Mouse (Mus musculus) kidney, postnatal 0 days (tissue): ENCODE data around the gene Hdac1. TPM values are rescaled to one million over a fixed set of nuclear protein-coding genes. Genes with fewer than 3 reads are reported as not detected.

Experiments
- ATAC-seq: fragments of 200-750 bp; cut with Nextera tagmentation; replicated peaks from 2 replicates; pipeline ENCODE4 v1.8.0; 2017; ENCODE audit warnings: low read depth, moderate number of reproducible peaks, moderate TSS enrichment, moderate library complexity; ENCODE audit not compliant: low FRiP score
- DNase-seq: peaks from one replicate; pipeline ENCODE4 v3.0.0-alpha.2; 2016; ENCODE audit warnings: low spot score
- H3K27ac ChIP-seq: fragments of 300-500 bp; sonication (generic); 2 replicates; pipeline ENCODE4 v1.5.1; 2014; ENCODE audit warnings: mild to moderate bottlenecking
- H3K27me3 ChIP-seq: fragments of 300-500 bp; sonication (generic); 2 replicates; pipeline ENCODE4 v1.6.1; 2014; ENCODE audit warnings: low read length, mixed read lengths; ENCODE audit not compliant: insufficient read depth
- H3K36me3 ChIP-seq: fragments of 300-500 bp; sonication (generic); 2 replicates; pipeline ENCODE4 v1.6.1; 2014; ENCODE audit warnings: low read length, mixed read lengths; ENCODE audit not compliant: insufficient read depth
- H3K4me1 ChIP-seq: fragments of 300-500 bp; sonication (generic); replicated peaks from 2 replicates; pipeline ENCODE4 v1.6.1; 2014; ENCODE audit warnings: antibody characterized with exemption, low read length, mixed read lengths; ENCODE audit not compliant: insufficient read depth
- H3K4me2 ChIP-seq: fragments of 300-500 bp; sonication (generic); 2 replicates; pipeline ENCODE4 v1.6.1; 2014; ENCODE audit warnings: mild to moderate bottlenecking, low read length, moderate library complexity, mixed read lengths
- H3K4me3 ChIP-seq: fragments of 300-500 bp; sonication (generic); replicated peaks from 2 replicates; pipeline ENCODE4 v1.5.1; 2014; ENCODE audit warnings: low read depth, low read length
- H3K9ac ChIP-seq: fragments of 300-500 bp; sonication (generic); 2 replicates; pipeline ENCODE4 v1.6.1; 2014; ENCODE audit warnings: low read depth, low read length
- H3K9me3 ChIP-seq: fragments of 300-500 bp; sonication (generic); replicated peaks from 2 replicates; pipeline ENCODE4 v1.6.1; 2016; ENCODE audit warnings: low read length, inconsistent platforms, mixed read lengths
- CTCF ChIP-seq: IDR thresholded peaks from 2 replicates; pipeline ENCODE4 v1.5.1; 2016; ENCODE audit warnings: antibody characterized with exemption, low read depth, mild to moderate bottlenecking, moderate library complexity
- WGBS: fragments of 180-500 bp; shearing (Covaris S2); extraction: QIAGEN DNeasy Blood & Tissue Kit; methylation state at CpG from one replicate; pipeline ENCODE4 v1.1.7; 2014; 5-methylcytosine and 5-hydroxymethylcytosine counted together
- polyA plus RNA-seq: library from polyadenylated mRNA; unstranded; fragments of >200 nt; fragmentation: Nextera tagmentation; extraction: Ambion mirVana; gene quantifications from 2 replicates; pipeline ENCODE4 v1.2.1, GENCODE M21; 2015

The Hdac1 gene
- polyA plus RNA-seq, 1 experiment from 2014 or later: 170 TPM

- Histone ChIP-seq H3K4me1 (no peaks in the 10 kb centered on the region), H3K27ac (no peak overlapping the region), H3K4me2 (no peak overlapping the region), H3K27me3 (no peaks in the 10 kb centered on the region), H3K9ac (no peak overlapping the region), H3K4me3 (no peak overlapping the region), H3K9me3 (no peaks in the 10 kb centered on the region), H3K36me3 (no peaks in the 10 kb centered on the region)
- TF ChIP-seq CTCF: no peak
- ATAC-seq (no peak), DNase-seq (no peak)
- WGBS: 81% methylated on average over 6 of the region's 6 CpGs
Observed at GRCm38 (mm10) chr4:129565139-129565538, 22.6 kb upstream of the Hdac1 start.

GRCm38 (mm10) chr4:129563718-129564117 is 21.2 kb upstream of the Hdac1 start:
- Histone ChIP-seq H3K9ac (no peak overlapping the region), H3K4me3 (no peak overlapping the region), H3K9me3 (no peaks in the 10 kb centered on the region), H3K4me1 (no peaks in the 10 kb centered on the region), H3K27ac (no peak overlapping the region; the same call in 1 of the 2 replicates), H3K36me3 (no peaks in the 10 kb centered on the region), H3K27me3 (no peaks in the 10 kb centered on the region), H3K4me2 (no peak overlapping the region)
- DNase-seq (peak; percentile 79), ATAC-seq (no peak; the same call in 1 of the 2 replicates)
- no peak for TF ChIP-seq CTCF
- WGBS: 16% methylated on average over 8 of the region's 8 CpGs

GRCm38 (mm10) chr4:129561184-129561583 is 18.7 kb upstream of the Hdac1 start:
- Histone ChIP-seq H3K4me1 (0 out of 2 replicates have a peak, but pooled peaks cover 3% of the 10 kb centered on the region), H3K27me3 (no peaks in the 10 kb centered on the region), H3K4me3 (no peak overlapping the region), H3K4me2 (no peak overlapping the region), H3K9ac (no peak overlapping the region), H3K9me3 (no peaks in the 10 kb centered on the region), H3K36me3 (no peaks in the 10 kb centered on the region), H3K27ac (no peak overlapping the region)
- ATAC-seq (no peak), DNase-seq (no peak)
- 77% methylated on average over 5 of the region's 5 CpGs for WGBS
- TF ChIP-seq CTCF: no peak

- Histone ChIP-seq H3K27me3 (no peaks in the 10 kb centered on the region), H3K9me3 (no peaks in the 10 kb centered on the region), H3K9ac (no peak overlapping the region), H3K4me2 (no peak overlapping the region), H3K27ac (no peak overlapping the region), H3K4me1 (0 out of 2 replicates have a peak, but pooled peaks cover 3% of the 10 kb centered on the region), H3K4me3 (no peak overlapping the region), H3K36me3 (no peaks in the 10 kb centered on the region)
- no peak for TF ChIP-seq CTCF
- 81% methylated on average over 12 of the region's 12 CpGs for WGBS
- DNase-seq (no peak), ATAC-seq (no peak)
Observed at GRCm38 (mm10) chr4:129558321-129558955, 15.9 kb upstream of the Hdac1 start.

GRCm38 (mm10) chr4:129557256-129557808 is 14.8 kb upstream of the Hdac1 start:
- ATAC-seq (no peak), DNase-seq (no peak)
- Histone ChIP-seq H3K9ac (peak overlapping the region; percentile 62; the same call in 1 of the 2 replicates), H3K36me3 (no peaks in the 10 kb centered on the region), H3K4me2 (peak overlapping the region; percentile 92), H3K27ac (peak overlapping the region; percentile 63), H3K4me3 (peak overlapping the region; percentile 47; the same call in 1 of the 2 replicates), H3K4me1 (0 out of 2 replicates have a peak, but pooled peaks cover 3% of the 10 kb centered on the region), H3K9me3 (no peaks in the 10 kb centered on the region), H3K27me3 (no peaks in the 10 kb centered on the region)
- 50% methylated on average over 9 of the region's 9 CpGs for WGBS
- no peak for TF ChIP-seq CTCF

GRCm38 (mm10) chr4:129556532-129557223 is 14.2 kb upstream of the Hdac1 start:
- no peaks in the 10 kb centered on the region for H3K36me3 ChIP-seq
- WGBS: 7% methylated on average over 28 of the region's 33 CpGs
- H3K27me3 ChIP-seq: no peaks in the 10 kb centered on the region
- H3K4me3 ChIP-seq: peak overlapping the region; percentile 47
- H3K9me3 ChIP-seq: no peaks in the 10 kb centered on the region
- H3K4me2 ChIP-seq: peak overlapping the region; percentile 92
- peak; percentile 76 for ATAC-seq
- H3K9ac ChIP-seq: peak overlapping the region; percentile 62
- 0 out of 2 replicates have a peak, but pooled peaks cover 3% of the 10 kb centered on the region for H3K4me1 ChIP-seq
- DNase-seq: peak; percentile 93
- TF ChIP-seq CTCF: no peak
- peak overlapping the region; percentile 63 for H3K27ac ChIP-seq
